Mouse (Mus musculus): ENCODE measurements around the gene 1700028J19Rik. TPM values are rescaled to one million over a fixed set of nuclear protein-coding genes. Genes with fewer than 3 reads are reported as not detected.
A peak's percentile ranks its signal among the peaks of the same experiment; 100 is the strongest.
"Not testable (repeated sequence)": the region's sequence is repeated elsewhere in the genome, so short reads cannot be mapped to it uniquely, and the experiment has no call there.

Gene 1700028J19Rik
- polyA plus RNA-seq, 1 experiment, result 0.77 TPM

GRCm38 (mm10) chr7:44235909-44236308 lies 10.6 kb downstream of the 1700028J19Rik start, which contains the start of gene Gm36864:
Gene Gm36864 (plus strand): TSS chr7:44236177.
- 62% methylated on average over 3 of the region's 3 CpGs for WGBS
- Histone ChIP-seq H3K27ac (ENCODE audit: insufficient read depth, low read depth, low read length) (no peak within 1 kb of the TSS), H3K27me3 (ENCODE audit: control insufficient read depth, insufficient read depth, low read length) (no peaks in the 10 kb centered on the region), H3K4me1 (ENCODE audit: control insufficient read depth, insufficient read depth, insufficient read length, low read length) (peaks cover 3% of the 10 kb centered on the region; the same call in 1 of the 2 replicates), H3K4me3 (ENCODE audit: low read depth, low read length) (no peak within 1 kb of the TSS), H3K36me3 (ENCODE audit: control insufficient read depth, insufficient read depth, low read length) (no peaks in the 10 kb centered on the region)
- TF ChIP-seq CTCF (IDR thresholded peaks at IDR 0.05; ENCODE audit: extremely low read depth, insufficient read length, insufficient replicate concordance, low read depth, low read length) (no peak), POLR2A (IDR thresholded peaks at IDR 0.05; ENCODE audit: low read depth, low read length) (no peak)

DNA sequence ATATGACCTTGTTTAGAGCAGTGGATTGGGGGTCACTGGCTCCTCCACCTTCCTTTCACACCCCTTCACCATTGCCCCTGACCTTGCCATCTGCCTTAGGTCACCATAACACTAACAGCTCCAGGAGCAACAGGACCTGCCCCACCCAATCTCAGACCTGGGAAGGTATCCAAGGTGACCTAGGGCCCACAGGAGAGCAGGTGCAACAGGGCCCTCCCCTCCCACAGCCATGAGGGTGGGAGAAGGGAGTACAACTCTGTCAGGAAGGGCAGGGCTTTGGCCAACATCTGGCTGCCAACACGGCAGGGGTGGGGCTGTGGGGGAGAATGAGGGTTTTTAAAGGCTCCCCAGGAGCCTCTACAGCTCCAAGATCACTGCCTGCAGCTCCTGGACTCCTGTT lies 21.4 kb downstream of the 1700028J19Rik start, which contains the start of gene Klk1:
Gene Klk1 (plus strand): TSS at position 285 of the 400 bp plus-strand sequence.
- H3K4me3 ChIP-seq (ENCODE audit: low read depth, low read length), result no peak within 1 kb of the TSS
- TF ChIP-seq CTCF (IDR thresholded peaks at IDR 0.05; ENCODE audit: extremely low read depth, insufficient read length, insufficient replicate concordance, low read depth, low read length) (no peak), POLR2A (IDR thresholded peaks at IDR 0.05; ENCODE audit: low read depth, low read length) (no peak)
- H3K36me3 ChIP-seq (ENCODE audit: control insufficient read depth, insufficient read depth, low read length), result no peaks in the 10 kb centered on the region
- 7% methylated on average over 1 of the region's 1 CpGs for WGBS
- H3K27ac ChIP-seq (ENCODE audit: insufficient read depth, low read depth, low read length), result peak within 1 kb of the TSS; percentile 2; the same call in 1 of the 2 replicates
- peaks cover 13% of the 10 kb centered on the region; the same call in 1 of the 2 replicates for H3K4me1 ChIP-seq (ENCODE audit: control insufficient read depth, insufficient read depth, insufficient read length, low read length)
- H3K27me3 ChIP-seq (ENCODE audit: control insufficient read depth, insufficient read depth, low read length), result no peaks in the 10 kb centered on the region

- 76% methylated on average over 6 of the region's 6 CpGs for WGBS
Measured at GRCm38 (mm10) chr7:44222335-44222734, 24.2 kb downstream of the 1700028J19Rik start.

DNA sequence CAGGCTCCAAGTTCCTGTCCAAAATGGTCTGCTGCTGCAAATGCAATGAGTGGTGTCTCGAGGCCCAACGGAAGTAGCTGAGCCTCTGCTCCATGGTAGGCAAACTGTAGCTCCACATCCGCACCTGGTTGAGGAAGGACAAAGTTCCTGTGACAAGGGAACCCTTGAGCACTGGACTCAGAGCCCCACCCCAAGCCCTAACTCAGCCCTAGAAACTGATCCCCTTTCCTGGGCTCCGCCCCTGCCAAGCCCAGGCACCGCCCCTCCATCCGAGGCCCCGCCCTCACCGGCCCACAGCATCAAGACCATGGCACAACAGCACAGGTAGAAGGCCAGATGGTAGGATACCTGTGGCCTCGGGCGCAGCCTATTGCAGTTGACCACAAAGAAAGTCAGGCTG lies 24.9 kb downstream of the 1700028J19Rik start:
- 28% methylated on average over 9 of the region's 10 CpGs for WGBS
- not testable (repeated sequence) for H3K4me3 ChIP-seq (ENCODE audit: low read depth, low read length); H3K36me3 ChIP-seq (ENCODE audit: control insufficient read depth, insufficient read depth, low read length); H3K27me3 ChIP-seq (ENCODE audit: control insufficient read depth, insufficient read depth, low read length)
- H3K27ac ChIP-seq (ENCODE audit: insufficient read depth, low read depth, low read length), result peak overlapping the region; percentile 6; the same call in 1 of the 2 replicates
- H3K4me1 ChIP-seq (ENCODE audit: control insufficient read depth, insufficient read depth, insufficient read length, low read length), result peaks cover 15% of the 10 kb centered on the region; the same call in 1 of the 2 replicates

More at GRCm38 (mm10) chr7:44222335-44222734, 24.2 kb downstream of the 1700028J19Rik start:
- H3K4me1 ChIP-seq (ENCODE audit: control insufficient read depth, insufficient read depth, insufficient read length, low read length), result peaks cover 13% of the 10 kb centered on the region; the same call in 1 of the 2 replicates
- not testable (repeated sequence) for H3K36me3 ChIP-seq (ENCODE audit: control insufficient read depth, insufficient read depth, low read length); H3K27me3 ChIP-seq (ENCODE audit: control insufficient read depth, insufficient read depth, low read length); H3K27ac ChIP-seq (ENCODE audit: insufficient read depth, low read depth, low read length); H3K4me3 ChIP-seq (ENCODE audit: low read depth, low read length)

DNA sequence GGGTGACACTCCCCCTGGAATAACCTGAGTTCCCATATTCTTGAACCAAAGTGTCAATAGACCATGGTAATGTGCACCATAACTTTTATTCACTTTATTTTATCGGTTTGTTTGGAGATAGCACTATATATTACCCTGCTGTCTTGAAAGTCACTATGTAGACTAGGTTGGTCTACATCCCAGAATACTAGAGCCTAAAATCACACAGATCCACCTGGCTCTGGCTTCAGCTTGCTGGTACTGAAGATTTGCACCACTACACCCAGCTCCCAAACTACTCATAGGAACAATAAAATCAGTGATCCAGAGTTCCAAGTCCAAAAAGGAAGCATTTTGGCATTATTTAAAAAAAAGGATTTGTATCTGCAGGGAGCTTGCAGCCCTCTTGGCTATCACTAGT lies 30.9 kb downstream of the 1700028J19Rik start, which contains the start of gene Klk1b5:
Gene Klk1b5 (plus strand): TSS at position 301 of the 400 bp plus-strand sequence.
- no peak within 1 kb of the TSS for H3K27ac ChIP-seq (ENCODE audit: insufficient read depth, low read depth, low read length)
- 84% methylated on average over 1 of the region's 1 CpGs for WGBS
- H3K4me3 ChIP-seq (ENCODE audit: low read depth, low read length), result no peak within 1 kb of the TSS
- no peaks in the 10 kb centered on the region for H3K27me3 ChIP-seq (ENCODE audit: control insufficient read depth, insufficient read depth, low read length)
- no peaks in the 10 kb centered on the region for H3K36me3 ChIP-seq (ENCODE audit: control insufficient read depth, insufficient read depth, low read length)
- peaks cover 11% of the 10 kb centered on the region; the same call in 1 of the 2 replicates for H3K4me1 ChIP-seq (ENCODE audit: control insufficient read depth, insufficient read depth, insufficient read length, low read length)
- TF ChIP-seq CTCF (IDR thresholded peaks at IDR 0.05; ENCODE audit: extremely low read depth, insufficient read length, insufficient replicate concordance, low read depth, low read length) (no peak), POLR2A (IDR thresholded peaks at IDR 0.05; ENCODE audit: low read depth, low read length) (no peak)

- Histone ChIP-seq H3K27me3 (ENCODE audit: control insufficient read depth, insufficient read depth, low read length) (no peaks in the 10 kb centered on the region), H3K36me3 (ENCODE audit: control insufficient read depth, insufficient read depth, low read length) (no peaks in the 10 kb centered on the region), H3K27ac (ENCODE audit: insufficient read depth, low read depth, low read length) (no peak overlapping the region), H3K4me3 (ENCODE audit: low read depth, low read length) (no peak overlapping the region), H3K4me1 (ENCODE audit: control insufficient read depth, insufficient read depth, insufficient read length, low read length) (no peaks in the 10 kb centered on the region)
- TF ChIP-seq CTCF (IDR thresholded peaks at IDR 0.05; ENCODE audit: extremely low read depth, insufficient read length, insufficient replicate concordance, low read depth, low read length) (no peak), POLR2A (IDR thresholded peaks at IDR 0.05; ENCODE audit: low read depth, low read length) (no peak)
- 84% methylated on average over 3 of the region's 3 CpGs for WGBS
Measured at GRCm38 (mm10) chr7:44208307-44208706, 38.2 kb downstream of the 1700028J19Rik start.

GRCm38 (mm10) chr7:44207135-44207534 lies 39.4 kb downstream of the 1700028J19Rik start, which contains the start of gene Klk1b4:
Gene Klk1b4 (plus strand): TSS chr7:44207435.
- WGBS, result 12% methylated on average over 3 of the region's 3 CpGs

GRCm38 (mm10) chr7:44197891-44198290 lies 48.6 kb downstream of the 1700028J19Rik start, which contains the start of gene Klk1b3:
Gene Klk1b3 (plus strand): TSS chr7:44198191.
- no peaks in the 10 kb centered on the region for H3K27me3 ChIP-seq (ENCODE audit: control insufficient read depth, insufficient read depth, low read length)
- WGBS, result 25% methylated on average over 3 of the region's 3 CpGs
- TF ChIP-seq POLR2A (IDR thresholded peaks at IDR 0.05; ENCODE audit: low read depth, low read length), result no peak
- TF ChIP-seq CTCF (IDR thresholded peaks at IDR 0.05; ENCODE audit: extremely low read depth, insufficient read length, insufficient replicate concordance, low read depth, low read length), result no peak
- no peak within 1 kb of the TSS for H3K27ac ChIP-seq (ENCODE audit: insufficient read depth, low read depth, low read length)
- H3K4me1 ChIP-seq (ENCODE audit: control insufficient read depth, insufficient read depth, insufficient read length, low read length), result no peaks in the 10 kb centered on the region
- H3K36me3 ChIP-seq (ENCODE audit: control insufficient read depth, insufficient read depth, low read length), result no peaks in the 10 kb centered on the region
- H3K4me3 ChIP-seq (ENCODE audit: low read depth, low read length), result no peak within 1 kb of the TSS

More at GRCm38 (mm10) chr7:44207135-44207534, 39.4 kb downstream of the 1700028J19Rik start, which contains the start of gene Klk1b4:
- not testable (repeated sequence) for H3K4me1 ChIP-seq (ENCODE audit: control insufficient read depth, insufficient read depth, insufficient read length, low read length); H3K4me3 ChIP-seq (ENCODE audit: low read depth, low read length); H3K27me3 ChIP-seq (ENCODE audit: control insufficient read depth, insufficient read depth, low read length); H3K36me3 ChIP-seq (ENCODE audit: control insufficient read depth, insufficient read depth, low read length); H3K27ac ChIP-seq (ENCODE audit: insufficient read depth, low read depth, low read length)

GRCm38 (mm10) chr7:44193466-44193865 lies 53.0 kb downstream of the 1700028J19Rik start:
- not testable (repeated sequence) for H3K4me3 ChIP-seq (ENCODE audit: low read depth, low read length); H3K4me1 ChIP-seq (ENCODE audit: control insufficient read depth, insufficient read depth, insufficient read length, low read length); H3K27me3 ChIP-seq (ENCODE audit: control insufficient read depth, insufficient read depth, low read length); H3K36me3 ChIP-seq (ENCODE audit: control insufficient read depth, insufficient read depth, low read length); H3K27ac ChIP-seq (ENCODE audit: insufficient read depth, low read depth, low read length)
- WGBS, result 93% methylated on average over 1 of the region's 1 CpGs

- not testable (repeated sequence) for H3K4me1 ChIP-seq (ENCODE audit: control insufficient read depth, insufficient read depth, insufficient read length, low read length); H3K36me3 ChIP-seq (ENCODE audit: control insufficient read depth, insufficient read depth, low read length); H3K4me3 ChIP-seq (ENCODE audit: low read depth, low read length); H3K27me3 ChIP-seq (ENCODE audit: control insufficient read depth, insufficient read depth, low read length); H3K27ac ChIP-seq (ENCODE audit: insufficient read depth, low read depth, low read length)
Measured at GRCm38 (mm10) chr7:44187936-44188335, 58.6 kb downstream of the 1700028J19Rik start, which contains the start of gene Klk1b24. Gene Klk1b24 (plus strand): TSS chr7:44188236.

GRCm38 (mm10) chr7:44186516-44186915 lies 60.0 kb downstream of the 1700028J19Rik start:
- H3K27me3 ChIP-seq (ENCODE audit: control insufficient read depth, insufficient read depth, low read length); H3K4me1 ChIP-seq (ENCODE audit: control insufficient read depth, insufficient read depth, insufficient read length, low read length); H3K36me3 ChIP-seq (ENCODE audit: control insufficient read depth, insufficient read depth, low read length); H3K27ac ChIP-seq (ENCODE audit: insufficient read depth, low read depth, low read length); H3K4me3 ChIP-seq (ENCODE audit: low read depth, low read length): not testable (repeated sequence)
- WGBS, result 19% methylated on average over 8 of the region's 8 CpGs

All from small intestine, adult 2 months (tissue).